Mouse (Mus musculus): ENCODE results near the gene Cep104. TPM values are rescaled to one million over a fixed set of nuclear protein-coding genes. Genes with fewer than 3 reads are reported as not detected.

The Cep104 gene
- polyA plus RNA-seq, 1 experiment from 2014 or later = 3.8 TPM

DNA sequence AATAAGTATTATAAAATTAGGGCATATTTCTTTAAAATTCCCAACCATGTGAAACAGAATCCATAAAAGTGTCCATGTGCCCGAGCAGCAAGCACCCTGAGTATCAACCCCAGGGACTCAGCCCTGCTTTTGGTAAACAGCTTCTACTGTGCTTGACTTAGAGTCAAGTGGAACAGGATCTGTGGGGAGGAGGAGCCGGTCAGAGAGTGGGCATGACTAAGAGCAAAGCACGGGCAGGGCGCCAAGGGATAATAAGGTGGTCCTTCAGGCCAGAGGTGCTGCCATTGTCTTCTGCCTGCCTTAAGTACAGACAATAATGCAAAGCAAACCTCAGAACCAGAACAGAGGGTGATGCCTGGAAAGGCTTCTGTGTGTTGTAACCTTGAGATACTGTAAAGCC is 32.8 kb downstream of the Cep104 start:
- TF ChIP-seq CTCF (IDR thresholded peaks at IDR 0.05; ENCODE audit: low read depth) = no peak
- ATAC-seq = no peak
- 72% methylated on average over 4 of the region's 4 CpGs for WGBS
- Histone ChIP-seq H3K4me1 (replicated peaks; ENCODE audit: control insufficient read depth, insufficient read depth, low read length) (no peaks in the 10 kb centered on the region), H3K27ac (ENCODE audit: low read depth, low read length) (no peak overlapping the region), H3K9me3 (ENCODE audit: control insufficient read depth) (no peaks in the 10 kb centered on the region), H3K36me3 (ENCODE audit: control insufficient read depth, insufficient read depth) (peaks cover 37% of the 10 kb centered on the region), H3K4me2 (replicated peaks; ENCODE audit: low read depth) (no peak overlapping the region), H3K9ac (ENCODE audit: low read depth, low read length) (no peak overlapping the region), H3K27me3 (replicated peaks; ENCODE audit: control insufficient read depth, insufficient read depth, low read length) (no peaks in the 10 kb centered on the region), H3K4me3 (ENCODE audit: low read depth, low read length) (no peak overlapping the region)

DNA sequence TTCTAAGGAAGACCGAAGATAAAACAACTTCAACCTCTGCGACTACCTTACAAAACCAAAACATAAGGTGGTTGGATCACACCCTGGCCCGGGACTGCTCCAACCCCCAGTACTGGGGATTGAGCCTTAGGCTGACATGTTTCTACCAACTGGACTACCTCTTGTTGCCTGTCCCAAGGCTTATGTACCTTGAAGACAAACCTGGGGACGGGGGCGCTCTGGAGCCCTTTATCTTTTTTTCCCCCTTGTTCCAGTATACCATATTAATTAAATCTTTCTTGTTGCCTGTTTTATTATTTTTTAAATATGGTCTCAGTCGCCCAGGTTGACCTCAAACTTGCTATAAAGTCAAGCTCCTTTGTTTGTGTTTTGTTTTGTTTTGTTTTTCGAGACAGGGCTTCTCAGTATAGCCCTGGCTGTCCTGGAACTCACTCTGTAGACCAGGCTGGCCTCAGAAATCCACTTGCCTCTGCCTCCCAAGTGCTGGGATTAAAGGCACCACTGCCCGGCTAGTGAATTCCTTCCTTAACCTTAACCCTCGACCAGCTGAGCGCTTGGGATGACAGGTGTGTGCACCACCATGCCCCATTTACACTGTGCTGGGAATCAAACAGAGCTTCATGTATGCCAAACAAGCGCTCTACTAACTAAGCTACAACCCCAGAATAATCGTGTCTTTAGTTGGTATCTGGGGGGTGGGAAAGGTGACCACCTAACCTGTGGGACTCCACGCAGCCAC is 36.1 kb downstream of the Cep104 start:
- ATAC-seq = peak; percentile 21
- H3K27ac ChIP-seq (ENCODE audit: low read depth, low read length) = peak overlapping the region; percentile 54

DNA sequence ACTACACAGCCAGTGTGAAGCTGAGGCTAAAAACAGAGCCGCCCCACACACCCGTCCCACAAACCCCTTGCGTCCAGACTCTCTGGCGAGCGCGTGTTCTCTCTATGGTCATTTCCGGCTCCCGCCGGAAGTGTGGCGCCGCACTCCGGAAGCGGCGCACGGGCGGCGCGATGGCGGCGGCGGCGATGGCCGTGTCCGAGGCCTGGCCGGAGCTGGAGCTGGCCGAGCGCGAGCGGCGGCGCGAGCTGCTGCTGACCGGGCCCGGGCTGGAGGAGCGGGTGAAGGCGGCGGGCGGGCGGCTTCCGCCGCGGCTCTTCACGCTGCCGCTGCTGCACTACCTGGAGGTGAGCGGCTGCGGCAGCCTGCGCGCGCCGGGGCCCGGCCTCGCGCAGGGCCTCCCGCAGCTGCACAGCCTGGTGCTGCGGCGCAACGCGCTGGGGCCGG is 36.7 kb downstream of the Cep104 start, which contains the start of gene Lrrc47:
Gene Lrrc47 (plus strand): TSS at position 86 of the 444 bp plus-strand sequence.
- H3K9ac ChIP-seq (ENCODE audit: low read depth, low read length) = peak within 1 kb of the TSS; percentile 96
- no peaks in the 10 kb centered on the region for H3K9me3 ChIP-seq (ENCODE audit: control insufficient read depth)
- no peaks in the 10 kb centered on the region for H3K27me3 ChIP-seq (replicated peaks; ENCODE audit: control insufficient read depth, insufficient read depth, low read length)
- under 1% methylated on average over 51 of the region's 59 CpGs for WGBS
- ATAC-seq = peak; percentile 87
- peak within 1 kb of the TSS; percentile 95 for H3K4me2 ChIP-seq (replicated peaks; ENCODE audit: low read depth)
- peaks cover 25% of the 10 kb centered on the region for H3K36me3 ChIP-seq (ENCODE audit: control insufficient read depth, insufficient read depth)
- no peak for TF ChIP-seq CTCF (IDR thresholded peaks at IDR 0.05; ENCODE audit: low read depth)
- H3K27ac ChIP-seq (ENCODE audit: low read depth, low read length) = peak within 1 kb of the TSS; percentile 54
- H3K4me1 ChIP-seq (replicated peaks; ENCODE audit: control insufficient read depth, insufficient read depth, low read length) = peaks cover 6% of the 10 kb centered on the region; the same call in 1 of the 2 replicates
- H3K4me3 ChIP-seq (ENCODE audit: low read depth, low read length) = peak within 1 kb of the TSS; percentile 97

More for the DNA sequence above, 36.1 kb downstream of the Cep104 start:
- peak overlapping the region; percentile 97 for H3K4me3 ChIP-seq (ENCODE audit: low read depth, low read length)
- WGBS = 27% methylated on average over 13 of the region's 13 CpGs
- peak overlapping the region; percentile 96 for H3K9ac ChIP-seq (ENCODE audit: low read depth, low read length)
- peak overlapping the region; percentile 95 for H3K4me2 ChIP-seq (replicated peaks; ENCODE audit: low read depth)
- no peak for TF ChIP-seq CTCF (IDR thresholded peaks at IDR 0.05; ENCODE audit: low read depth)
- peaks cover 6% of the 10 kb centered on the region; the same call in 1 of the 2 replicates for H3K4me1 ChIP-seq (replicated peaks; ENCODE audit: control insufficient read depth, insufficient read depth, low read length)
- H3K36me3 ChIP-seq (ENCODE audit: control insufficient read depth, insufficient read depth) = peaks cover 25% of the 10 kb centered on the region
- H3K9me3 ChIP-seq (ENCODE audit: control insufficient read depth) = no peaks in the 10 kb centered on the region
- H3K27me3 ChIP-seq (replicated peaks; ENCODE audit: control insufficient read depth, insufficient read depth, low read length) = no peaks in the 10 kb centered on the region

DNA sequence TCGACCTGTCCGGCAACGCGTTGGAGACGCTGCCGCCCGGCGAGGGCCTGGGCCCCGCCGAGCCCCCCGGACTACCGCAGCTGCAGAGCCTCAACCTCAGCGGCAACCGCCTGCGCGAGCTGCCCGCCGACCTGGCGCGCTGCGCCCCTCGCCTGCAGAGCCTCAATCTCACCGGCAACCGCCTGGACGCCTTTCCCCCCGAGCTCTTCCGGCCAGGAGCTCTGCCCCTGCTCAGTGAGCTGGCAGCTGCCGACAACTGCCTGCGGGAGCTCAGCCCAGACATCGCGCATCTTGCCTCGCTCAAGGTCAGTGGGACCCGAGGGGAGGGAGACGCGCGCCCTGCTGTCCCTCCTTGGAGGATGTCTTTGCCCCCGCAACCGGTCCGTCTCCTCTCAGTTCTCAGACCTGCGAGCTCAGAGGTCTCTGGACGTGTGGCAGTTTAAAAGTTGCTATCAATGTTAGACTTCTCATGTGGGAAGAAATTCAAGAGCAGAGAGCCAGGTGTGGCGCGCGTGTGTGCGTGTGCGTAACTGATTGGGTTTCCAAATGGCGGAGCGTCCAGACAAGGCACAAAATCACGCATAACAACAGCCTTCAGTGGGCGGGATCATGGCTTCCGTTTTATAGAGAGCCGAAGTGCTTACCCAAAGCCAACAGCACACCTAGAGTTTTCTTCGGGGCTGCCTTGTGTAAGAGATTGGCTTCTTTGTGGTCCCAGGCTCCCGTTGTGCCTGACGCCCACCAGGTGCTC is 37.3 kb downstream of the Cep104 start:
- Histone ChIP-seq H3K9ac (ENCODE audit: low read depth, low read length) (peak overlapping the region; percentile 96), H3K4me3 (ENCODE audit: low read depth, low read length) (peak overlapping the region; percentile 97), H3K36me3 (ENCODE audit: control insufficient read depth, insufficient read depth) (peaks cover 26% of the 10 kb centered on the region), H3K4me1 (replicated peaks; ENCODE audit: control insufficient read depth, insufficient read depth, low read length) (peaks cover 6% of the 10 kb centered on the region; the same call in 1 of the 2 replicates), H3K27me3 (replicated peaks; ENCODE audit: control insufficient read depth, insufficient read depth, low read length) (no peaks in the 10 kb centered on the region), H3K4me2 (replicated peaks; ENCODE audit: low read depth) (peak overlapping the region; percentile 95), H3K9me3 (ENCODE audit: control insufficient read depth) (no peaks in the 10 kb centered on the region), H3K27ac (ENCODE audit: low read depth, low read length) (peak overlapping the region; percentile 54)
- peak; percentile 5; the same call in 1 of the 2 replicates for ATAC-seq
- TF ChIP-seq CTCF (IDR thresholded peaks at IDR 0.05; ENCODE audit: low read depth) = no peak
- 1% methylated on average over 54 of the region's 55 CpGs for WGBS

DNA sequence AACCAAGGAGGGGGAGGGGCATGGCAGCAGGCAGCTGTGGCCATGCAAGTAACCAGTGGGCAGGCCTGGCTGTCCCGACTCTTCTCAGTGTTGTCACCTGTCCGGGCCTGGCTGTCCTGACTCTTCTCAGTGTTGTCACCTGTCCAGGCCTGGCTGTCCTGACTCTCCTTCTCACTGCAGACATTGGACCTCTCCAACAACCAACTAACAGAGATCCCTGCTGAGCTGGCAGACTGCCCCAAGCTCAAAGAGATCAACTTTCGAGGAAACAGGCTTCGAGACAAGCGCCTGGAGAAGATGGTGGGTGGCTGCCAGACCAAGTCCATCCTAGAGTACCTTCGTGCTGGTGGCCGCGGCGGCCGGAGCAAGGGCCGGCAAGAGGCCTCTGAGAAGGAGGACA is 40.5 kb downstream of the Cep104 start:
- Histone ChIP-seq H3K4me3 (ENCODE audit: low read depth, low read length) (no peak overlapping the region), H3K36me3 (ENCODE audit: control insufficient read depth, insufficient read depth) (peaks cover 55% of the 10 kb centered on the region), H3K27ac (ENCODE audit: low read depth, low read length) (no peak overlapping the region), H3K4me1 (replicated peaks; ENCODE audit: control insufficient read depth, insufficient read depth, low read length) (peaks cover 6% of the 10 kb centered on the region; the same call in 1 of the 2 replicates), H3K4me2 (replicated peaks; ENCODE audit: low read depth) (no peak overlapping the region), H3K27me3 (replicated peaks; ENCODE audit: control insufficient read depth, insufficient read depth, low read length) (no peaks in the 10 kb centered on the region), H3K9ac (ENCODE audit: low read depth, low read length) (no peak overlapping the region), H3K9me3 (ENCODE audit: control insufficient read depth) (no peaks in the 10 kb centered on the region)
- WGBS = 93% methylated on average over 11 of the region's 11 CpGs
- TF ChIP-seq CTCF (IDR thresholded peaks at IDR 0.05; ENCODE audit: low read depth) = no peak
- ATAC-seq = no peak

DNA sequence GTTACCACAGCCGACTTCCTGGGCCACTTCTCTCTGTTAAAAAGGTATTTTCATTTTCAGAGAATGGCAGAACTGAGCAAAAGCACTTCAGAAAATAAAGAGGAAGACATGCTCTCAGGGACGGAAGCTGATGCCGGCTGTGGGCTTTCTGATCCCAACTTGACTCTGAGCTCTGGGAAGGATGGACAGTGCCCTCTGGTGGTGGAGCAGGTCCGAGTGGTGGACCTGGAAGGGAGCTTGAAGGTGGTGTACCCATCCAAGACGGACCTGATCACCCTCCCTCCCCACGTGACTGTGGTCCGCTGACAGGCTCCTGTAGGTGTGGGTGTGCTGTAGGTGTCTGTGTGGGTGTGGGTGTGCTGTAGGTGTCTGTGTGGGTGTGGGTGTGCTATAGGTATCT is 44.6 kb downstream of the Cep104 start:
- H3K4me3 ChIP-seq (ENCODE audit: low read depth, low read length) = no peak overlapping the region
- WGBS = 64% methylated on average over 7 of the region's 7 CpGs
- ATAC-seq = no peak

More for the DNA sequence above, 44.6 kb downstream of the Cep104 start:
- Histone ChIP-seq H3K4me1 (replicated peaks; ENCODE audit: control insufficient read depth, insufficient read depth, low read length) (0 out of 2 replicates have a peak, but pooled peaks cover 7% of the 10 kb centered on the region), H3K4me2 (replicated peaks; ENCODE audit: low read depth) (no peak overlapping the region), H3K9me3 (ENCODE audit: control insufficient read depth) (no peaks in the 10 kb centered on the region), H3K36me3 (ENCODE audit: control insufficient read depth, insufficient read depth) (peaks cover 74% of the 10 kb centered on the region), H3K27me3 (replicated peaks; ENCODE audit: control insufficient read depth, insufficient read depth, low read length) (no peaks in the 10 kb centered on the region), H3K27ac (ENCODE audit: low read depth, low read length) (no peak overlapping the region), H3K9ac (ENCODE audit: low read depth, low read length) (no peak overlapping the region)
- TF ChIP-seq CTCF (IDR thresholded peaks at IDR 0.05; ENCODE audit: low read depth) = peak; percentile 82
